Mouse (Mus musculus): ENCODE results near the gene Prkar1a. TPM values are rescaled to one million over a fixed set of nuclear protein-coding genes. Genes with fewer than 3 reads are reported as not detected.

Prkar1a gene
- polyA plus RNA-seq, 1 experiment from 2014 or later = 473 TPM

DNA sequence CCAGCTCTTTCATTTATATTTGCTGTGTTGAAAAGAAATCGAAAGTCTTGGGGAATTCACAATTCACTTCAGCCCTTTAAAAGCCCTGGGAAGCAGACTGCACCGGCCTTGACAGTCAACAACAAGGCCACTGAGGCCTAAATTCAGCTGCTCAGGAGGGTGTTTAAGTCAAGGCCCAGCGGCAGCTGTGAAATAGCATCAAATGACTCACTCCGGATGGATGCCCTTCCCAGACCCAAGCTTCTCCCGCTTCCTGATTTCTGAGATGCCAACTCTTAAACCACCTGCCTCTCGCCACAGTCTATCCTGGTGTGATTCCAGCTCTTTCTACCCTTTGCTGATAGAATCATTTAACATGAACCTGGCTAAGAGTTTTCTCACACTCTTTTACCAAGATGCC is 28.8 kb upstream of the Prkar1a start:
- WGBS = 86% methylated on average over 6 of the region's 6 CpGs
- Histone ChIP-seq H3K4me2 (no peak overlapping the region), H3K27ac (no peak overlapping the region), H3K4me3 (no peak overlapping the region), H3K9ac (no peak overlapping the region), H3K36me3 (no peaks in the 10 kb centered on the region), H3K4me1 (replicated peaks) (peaks cover 8% of the 10 kb centered on the region; the same call in 1 of the 2 replicates), H3K9me3 (no peaks in the 10 kb centered on the region), H3K27me3 (no peaks in the 10 kb centered on the region)
- no peak for ATAC-seq (ENCODE audit: low FRiP score)

DNA sequence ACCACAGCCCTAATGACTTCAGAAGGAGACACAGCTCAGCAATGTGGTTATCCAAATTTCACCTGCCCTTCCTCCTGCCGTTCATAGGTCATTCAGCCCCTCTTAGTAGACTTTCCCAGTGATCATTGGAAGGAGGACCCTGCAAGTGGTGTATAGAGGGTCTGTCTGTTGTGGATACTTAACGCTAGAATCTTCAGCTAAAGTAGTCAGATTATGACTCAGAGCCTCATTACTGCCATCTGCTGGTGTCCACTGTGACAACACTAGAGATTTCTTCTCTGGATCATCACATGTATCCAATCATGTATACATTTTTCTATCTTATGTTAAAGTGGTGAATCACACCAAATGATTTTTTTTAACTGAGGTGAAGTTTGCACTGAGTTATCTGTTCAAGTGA is 28.0 kb upstream of the Prkar1a start:
- Histone ChIP-seq H3K4me2 (no peak overlapping the region), H3K27ac (no peak overlapping the region), H3K36me3 (no peaks in the 10 kb centered on the region), H3K9me3 (no peaks in the 10 kb centered on the region), H3K4me1 (replicated peaks) (peaks cover 8% of the 10 kb centered on the region; the same call in 1 of the 2 replicates), H3K9ac (no peak overlapping the region), H3K4me3 (no peak overlapping the region), H3K27me3 (no peaks in the 10 kb centered on the region)
- 15% methylated on average over 2 of the region's 2 CpGs for WGBS
- no peak for ATAC-seq (ENCODE audit: low FRiP score)

DNA sequence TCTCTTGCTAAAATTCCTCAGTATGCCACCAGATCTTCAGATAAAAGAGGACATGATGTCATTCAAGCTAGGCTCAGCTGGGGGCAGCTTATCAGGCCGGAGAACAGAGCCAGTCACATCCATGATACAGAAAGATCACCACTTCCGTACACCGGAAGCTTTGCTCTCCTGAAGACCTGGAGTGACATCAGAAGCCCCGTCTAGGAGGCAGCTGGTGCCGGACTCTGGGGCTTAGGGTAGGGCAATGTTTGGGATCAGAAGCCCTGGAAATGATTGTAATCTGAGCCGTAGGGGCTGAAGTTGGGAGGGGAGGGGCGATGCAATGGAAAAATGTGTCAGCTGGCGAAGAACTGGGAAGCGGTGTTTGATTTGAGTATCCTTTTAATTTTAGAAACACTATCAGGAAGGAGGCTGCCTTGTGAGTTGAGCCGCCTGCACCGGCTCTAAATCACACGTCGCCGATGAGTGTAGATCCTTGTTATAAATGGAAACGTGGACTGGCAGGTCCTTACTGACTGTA is 26.6 kb upstream of the Prkar1a start:
- Histone ChIP-seq H3K9ac (no peak overlapping the region; the same call in 1 of the 2 replicates), H3K4me3 (no peak overlapping the region), H3K36me3 (no peaks in the 10 kb centered on the region), H3K4me2 (peak overlapping the region; percentile 29; the same call in 1 of the 2 replicates), H3K9me3 (no peaks in the 10 kb centered on the region), H3K27ac (no peak overlapping the region), H3K27me3 (no peaks in the 10 kb centered on the region), H3K4me1 (replicated peaks) (peaks cover 5% of the 10 kb centered on the region; the same call in 1 of the 2 replicates)
- no peak for ATAC-seq (ENCODE audit: low FRiP score)
- 59% methylated on average over 15 of the region's 15 CpGs for WGBS

DNA sequence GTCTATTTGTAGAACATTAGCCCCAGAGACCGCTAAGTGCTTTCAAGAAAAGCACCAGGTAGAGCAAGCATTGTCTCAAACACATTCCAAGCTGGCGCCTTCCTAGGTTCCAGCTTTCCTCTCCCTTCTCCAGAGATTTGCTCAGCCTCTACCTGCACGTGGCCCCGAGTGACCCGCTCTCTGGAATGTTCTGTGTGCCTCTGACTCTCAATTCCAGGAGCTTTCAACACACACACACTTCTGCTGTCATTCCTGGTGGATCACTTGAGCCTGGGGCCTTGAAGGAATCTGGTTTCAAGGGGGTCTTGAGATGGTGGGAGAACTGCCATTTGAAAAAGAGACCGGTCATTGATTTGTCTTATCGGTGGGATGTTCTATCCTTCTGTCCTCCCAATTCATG is 26.0 kb upstream of the Prkar1a start:
- no peaks in the 10 kb centered on the region for H3K27me3 ChIP-seq
- no peak overlapping the region for H3K4me3 ChIP-seq
- no peak overlapping the region for H3K27ac ChIP-seq
- H3K36me3 ChIP-seq = no peaks in the 10 kb centered on the region
- WGBS = 89% methylated on average over 7 of the region's 7 CpGs
- H3K9me3 ChIP-seq = no peaks in the 10 kb centered on the region
- H3K4me2 ChIP-seq = no peak overlapping the region
- no peak overlapping the region for H3K9ac ChIP-seq
- peaks cover 5% of the 10 kb centered on the region; the same call in 1 of the 2 replicates for H3K4me1 ChIP-seq (replicated peaks)
- ATAC-seq (ENCODE audit: low FRiP score) = no peak

DNA sequence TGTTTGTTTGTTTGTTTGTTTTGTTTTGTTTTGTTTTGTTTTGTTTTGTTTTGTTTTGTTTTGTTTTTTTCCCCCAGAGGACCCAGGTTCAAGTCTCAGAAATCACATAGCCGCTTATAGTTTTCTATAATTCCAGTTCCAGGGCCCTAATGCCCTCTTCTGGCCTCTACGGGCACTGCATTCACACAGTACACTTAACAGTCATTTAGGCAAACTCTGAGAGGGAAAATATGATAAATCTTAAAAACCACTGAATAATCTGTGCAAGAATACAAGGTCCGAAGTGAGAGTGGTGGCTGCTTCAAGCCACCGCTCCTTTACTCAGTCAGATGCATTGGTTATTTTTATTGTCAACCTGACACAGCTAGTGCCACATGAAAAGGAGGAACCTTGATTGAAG is 21.6 kb upstream of the Prkar1a start:
- no peaks in the 10 kb centered on the region for H3K9me3 ChIP-seq
- H3K4me2 ChIP-seq = no peak overlapping the region
- 88% methylated on average over 4 of the region's 4 CpGs for WGBS
- H3K4me1 ChIP-seq (replicated peaks) = peaks cover 2% of the 10 kb centered on the region; the same call in 1 of the 2 replicates
- no peak overlapping the region for H3K9ac ChIP-seq
- H3K27me3 ChIP-seq = no peaks in the 10 kb centered on the region
- no peak overlapping the region for H3K4me3 ChIP-seq
- ATAC-seq (ENCODE audit: low FRiP score) = no peak
- H3K27ac ChIP-seq = no peak overlapping the region
- no peaks in the 10 kb centered on the region for H3K36me3 ChIP-seq

DNA sequence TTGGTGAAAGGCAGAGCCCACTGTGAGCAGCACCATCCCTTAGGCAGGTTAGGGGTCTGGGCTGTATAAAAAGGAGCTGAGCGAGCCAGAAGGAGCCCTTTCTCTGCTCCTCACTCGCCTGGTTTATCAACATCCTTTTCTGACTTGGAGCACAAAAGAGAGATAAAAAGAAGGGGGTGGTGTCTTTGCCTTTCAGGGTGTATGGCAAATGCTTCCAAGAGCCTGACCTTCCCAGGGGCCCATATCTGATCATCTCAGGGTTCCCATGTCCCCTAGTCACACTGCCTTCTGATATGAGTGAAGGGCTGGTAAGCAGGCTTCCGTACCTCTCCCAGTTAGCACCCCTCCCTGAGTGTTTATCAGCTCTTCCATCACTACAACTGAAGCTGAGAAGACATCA is 21.1 kb upstream of the Prkar1a start:
- 87% methylated on average over 3 of the region's 3 CpGs for WGBS

DNA sequence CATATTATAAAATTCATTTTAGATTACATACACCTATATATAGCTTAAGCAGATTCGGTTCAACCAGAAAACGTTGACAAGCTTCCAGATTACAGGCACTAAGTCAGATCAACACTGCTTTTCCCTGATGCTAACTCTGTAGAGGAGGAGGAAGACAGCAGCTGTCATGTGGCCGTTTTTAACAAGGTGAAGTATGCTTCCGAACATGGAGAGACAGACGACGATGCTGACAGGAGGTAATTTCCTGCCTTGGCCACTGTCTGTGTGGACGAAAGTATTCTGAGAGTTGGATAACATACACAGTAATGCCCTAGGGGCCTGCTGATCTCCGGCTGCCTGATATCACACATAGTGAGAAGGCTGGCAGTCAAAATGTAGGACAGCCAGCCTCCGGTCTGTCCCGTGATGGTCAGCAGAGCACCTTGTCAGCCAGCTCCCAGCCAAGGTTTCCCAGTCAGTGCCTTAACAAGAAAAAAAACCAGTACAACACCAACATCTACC is 20.1 kb upstream of the Prkar1a start:
- H3K36me3 ChIP-seq = no peaks in the 10 kb centered on the region
- no peak overlapping the region for H3K9ac ChIP-seq
- 73% methylated on average over 10 of the region's 10 CpGs for WGBS
- H3K4me1 ChIP-seq (replicated peaks) = no peaks in the 10 kb centered on the region
- no peak overlapping the region for H3K4me2 ChIP-seq
- no peaks in the 10 kb centered on the region for H3K27me3 ChIP-seq
- ATAC-seq (ENCODE audit: low FRiP score) = no peak
- H3K4me3 ChIP-seq = no peak overlapping the region
- no peak overlapping the region for H3K27ac ChIP-seq
- no peaks in the 10 kb centered on the region for H3K9me3 ChIP-seq

More for the DNA sequence above, 21.1 kb upstream of the Prkar1a start:
- Histone ChIP-seq H3K27ac (no peak overlapping the region), H3K4me1 (replicated peaks) (no peaks in the 10 kb centered on the region), H3K36me3 (no peaks in the 10 kb centered on the region), H3K4me3 (no peak overlapping the region), H3K9me3 (no peaks in the 10 kb centered on the region), H3K9ac (no peak overlapping the region), H3K27me3 (no peaks in the 10 kb centered on the region), H3K4me2 (no peak overlapping the region)
- ATAC-seq (ENCODE audit: low FRiP score) = no peak

DNA sequence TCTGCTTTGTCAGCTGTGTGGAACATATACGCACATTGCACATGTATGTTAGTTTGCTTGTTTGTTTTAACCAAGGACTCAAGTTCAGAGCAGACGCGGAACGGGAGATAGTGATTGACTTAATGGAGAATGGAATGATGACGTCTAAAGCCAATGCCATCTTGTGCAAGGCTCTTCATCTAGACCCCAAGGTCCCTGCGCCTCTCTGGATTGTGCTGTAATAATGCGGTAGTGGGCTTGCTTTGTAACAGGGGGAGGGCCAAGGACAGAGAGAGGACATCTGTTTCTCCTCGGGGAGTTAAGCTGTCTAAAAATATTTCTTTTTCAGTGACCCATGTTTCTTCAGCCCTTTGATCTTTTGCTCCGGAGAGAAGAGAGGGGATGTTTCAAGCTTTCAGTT is 14.3 kb upstream of the Prkar1a start:
- 89% methylated on average over 9 of the region's 9 CpGs for WGBS
- H3K4me1 ChIP-seq (replicated peaks) = no peaks in the 10 kb centered on the region
- no peak for ATAC-seq (ENCODE audit: low FRiP score)

DNA sequence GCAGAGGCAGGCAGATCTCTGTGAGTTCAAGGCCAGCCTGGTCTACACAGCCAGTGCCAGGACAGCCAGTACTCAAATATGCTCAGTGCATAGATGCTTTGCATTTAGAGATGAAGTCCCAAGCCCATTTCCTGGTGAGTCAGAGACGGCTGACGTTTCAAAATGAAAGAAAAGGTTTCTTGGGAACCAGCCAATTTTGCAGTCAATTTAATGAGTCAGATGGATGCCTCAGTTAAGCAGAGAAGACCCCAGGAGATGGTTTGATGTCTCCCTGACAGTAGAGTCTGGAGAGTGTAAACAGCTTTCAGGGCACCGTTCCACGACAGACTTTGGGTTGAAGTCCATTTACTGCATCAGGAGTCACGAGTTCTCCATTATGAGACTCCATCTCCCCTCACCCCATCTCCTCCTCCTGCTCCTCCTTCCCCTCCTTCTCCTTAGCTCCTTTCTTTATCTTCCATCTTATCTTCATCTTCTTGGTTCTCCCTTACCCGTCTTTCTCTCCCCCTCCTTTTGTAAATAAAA is 13.3 kb upstream of the Prkar1a start:
- Histone ChIP-seq H3K27ac (no peak overlapping the region), H3K9me3 (no peaks in the 10 kb centered on the region), H3K4me3 (no peak overlapping the region), H3K27me3 (no peaks in the 10 kb centered on the region), H3K4me1 (replicated peaks) (no peaks in the 10 kb centered on the region), H3K9ac (no peak overlapping the region), H3K4me2 (no peak overlapping the region), H3K36me3 (no peaks in the 10 kb centered on the region)
- no peak for ATAC-seq (ENCODE audit: low FRiP score)
- WGBS = 71% methylated on average over 6 of the region's 6 CpGs

More for the DNA sequence above, 14.3 kb upstream of the Prkar1a start:
- H3K4me2 ChIP-seq = no peak overlapping the region
- H3K9ac ChIP-seq = no peak overlapping the region
- no peak overlapping the region for H3K27ac ChIP-seq
- H3K9me3 ChIP-seq = no peaks in the 10 kb centered on the region
- no peaks in the 10 kb centered on the region for H3K27me3 ChIP-seq
- no peaks in the 10 kb centered on the region for H3K36me3 ChIP-seq
- no peak overlapping the region for H3K4me3 ChIP-seq

DNA sequence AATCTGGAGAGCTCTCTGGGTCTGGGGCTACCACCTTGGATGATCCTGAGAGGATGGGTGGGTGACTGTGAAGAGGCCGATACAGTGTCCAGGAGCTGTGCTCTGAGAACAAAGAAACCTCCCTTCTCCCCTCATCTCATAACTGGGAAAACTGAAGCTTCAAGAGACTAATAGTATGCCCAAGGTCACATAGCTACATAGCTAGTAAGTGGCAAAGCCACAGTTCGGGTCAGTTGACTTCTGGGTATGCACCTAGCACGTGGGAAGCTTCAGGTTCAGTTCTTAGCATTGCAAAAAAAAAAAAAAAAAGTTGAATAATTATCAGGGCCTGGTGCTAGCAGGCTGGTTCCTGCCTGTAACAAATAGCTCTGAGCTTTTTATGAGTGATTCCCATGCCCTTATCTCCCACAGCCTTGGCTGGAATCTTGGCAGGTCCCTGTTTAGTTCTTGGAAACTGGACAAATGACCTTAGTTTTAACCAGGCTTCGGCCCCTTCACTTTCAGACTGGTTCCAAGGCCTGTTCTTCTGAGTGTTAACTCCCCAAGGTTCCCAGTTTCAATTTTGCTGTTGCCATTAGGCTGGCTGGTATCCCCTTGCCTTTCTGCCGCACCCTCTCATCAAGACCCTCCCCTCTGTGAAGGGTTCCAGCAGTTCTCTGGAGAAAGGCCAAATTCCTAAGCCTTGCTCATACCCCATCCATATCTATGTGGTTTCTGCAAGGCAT is 7.5 kb upstream of the Prkar1a start:
- no peak for ATAC-seq (ENCODE audit: low FRiP score)
- WGBS = 89% methylated on average over 5 of the region's 5 CpGs
- 0 out of 2 replicates have a peak, but pooled peaks cover 4% of the 10 kb centered on the region for H3K27me3 ChIP-seq
- no peak overlapping the region for H3K27ac ChIP-seq
- H3K4me3 ChIP-seq = no peak overlapping the region
- no peak overlapping the region for H3K9ac ChIP-seq
- H3K36me3 ChIP-seq = no peaks in the 10 kb centered on the region
- no peak overlapping the region for H3K4me2 ChIP-seq
- no peaks in the 10 kb centered on the region for H3K4me1 ChIP-seq (replicated peaks)
- H3K9me3 ChIP-seq = no peaks in the 10 kb centered on the region

DNA sequence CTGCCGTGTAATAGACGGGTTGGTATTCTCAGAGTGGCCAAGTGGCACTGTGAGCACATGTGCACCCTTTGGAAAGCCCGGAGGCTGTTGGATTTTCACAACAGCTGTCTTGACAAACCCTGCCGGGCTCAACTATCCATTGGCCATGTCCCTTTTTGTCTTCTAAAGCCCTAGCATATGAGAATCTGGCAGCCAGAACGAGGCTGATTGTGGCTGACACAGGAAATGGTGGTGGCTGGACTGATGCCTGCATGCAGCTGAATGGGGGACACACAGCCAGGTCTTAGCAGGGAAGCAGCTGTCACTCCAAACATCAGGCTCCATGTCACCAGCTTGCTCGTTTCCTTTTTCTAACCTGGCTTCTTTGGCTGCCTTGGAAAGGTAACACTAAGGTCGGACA is 695 bp upstream of the Prkar1a start:
- 0 out of 2 replicates have a peak, but pooled peaks cover 4% of the 10 kb centered on the region for H3K27me3 ChIP-seq
- WGBS = 46% methylated on average over 7 of the region's 7 CpGs
- H3K9ac ChIP-seq = peak overlapping the region; percentile 97
- H3K9me3 ChIP-seq = no peaks in the 10 kb centered on the region
- ATAC-seq (ENCODE audit: low FRiP score) = no peak
- H3K4me3 ChIP-seq = no peak overlapping the region
- H3K27ac ChIP-seq = peak overlapping the region; percentile 99
- H3K4me2 ChIP-seq = peak overlapping the region; percentile 66
- H3K36me3 ChIP-seq = no peaks in the 10 kb centered on the region
- peaks cover 36% of the 10 kb centered on the region for H3K4me1 ChIP-seq (replicated peaks)

DNA sequence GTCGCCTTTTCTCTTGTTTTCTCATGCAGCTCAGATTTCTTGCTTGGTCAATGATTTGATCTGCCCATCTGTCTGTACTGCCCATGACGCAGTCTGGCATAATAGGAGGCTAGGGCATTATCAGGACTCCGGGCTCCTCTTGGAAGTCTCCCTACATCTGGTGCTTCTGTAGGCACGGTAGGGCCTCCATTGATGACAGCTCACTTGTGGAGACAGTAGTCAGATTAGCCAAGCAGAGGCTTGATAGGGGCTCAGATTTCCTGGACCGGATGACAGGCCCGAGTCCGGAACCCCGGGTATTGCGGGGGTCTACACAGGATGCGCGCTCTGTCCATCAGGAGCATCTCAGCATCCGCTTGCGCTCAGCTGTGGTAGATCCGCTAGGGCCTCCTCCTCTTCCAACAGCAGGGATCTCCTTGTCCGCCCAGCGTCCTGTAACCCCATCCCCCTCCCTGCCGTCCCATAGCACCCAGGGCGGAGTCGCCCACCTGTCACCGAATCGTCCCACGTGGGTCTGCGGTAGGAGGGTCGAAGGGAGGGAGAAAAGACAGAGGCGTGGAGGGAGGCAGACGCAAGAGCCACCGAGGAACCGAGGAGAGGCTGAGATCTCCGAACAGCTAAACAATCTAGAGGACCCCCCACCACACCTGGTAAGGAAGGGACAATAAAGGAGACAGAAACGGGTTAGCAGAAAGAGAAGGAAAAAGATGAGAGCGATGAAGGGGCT is 933 bp downstream of the Prkar1a start:
- 0 out of 2 replicates have a peak, but pooled peaks cover 4% of the 10 kb centered on the region for H3K27me3 ChIP-seq
- peak; percentile 88 for ATAC-seq (ENCODE audit: low FRiP score)
- H3K4me1 ChIP-seq (replicated peaks) = peaks cover 46% of the 10 kb centered on the region
- peak overlapping the region; percentile 94 for H3K4me3 ChIP-seq
- H3K9me3 ChIP-seq = no peaks in the 10 kb centered on the region
- peaks cover 14% of the 10 kb centered on the region for H3K36me3 ChIP-seq
- peak overlapping the region; percentile 66 for H3K4me2 ChIP-seq
- peak overlapping the region; percentile 97 for H3K9ac ChIP-seq
- WGBS = 1% methylated on average over 31 of the region's 31 CpGs
- peak overlapping the region; percentile 99 for H3K27ac ChIP-seq

Data from hindbrain, embryonic 13.5 days (tissue).